Mouse (Mus musculus) gonadal fat pad, adult 2 months (tissue): ENCODE results near the gene Slc43a3. TPM values are rescaled to one million over a fixed set of nuclear protein-coding genes. Genes with fewer than 3 reads are reported as not detected.
A peak's percentile ranks its signal among the peaks of the same experiment; 100 is the strongest.

Source experiments
- DNase-seq: peaks from one replicate; pipeline ENCODE4 v3.0.0-alpha.2; 2012; ENCODE audit warnings: low read depth
- polyA plus RNA-seq: library from polyadenylated mRNA; depleted of rRNA; stranded (reverse); fragments of >200 nt; gene quantifications from 2 replicates; pipeline ENCODE4 v1.2.3, GENCODE M21; 2012

The Slc43a3 gene
- polyA plus RNA-seq, 1 experiment, result 136 TPM

- no peak for DNase-seq
Measured at GRCm38 (mm10) chr2:84937491-84938150, 1.2 kb downstream of the Slc43a3 start.

DNA sequence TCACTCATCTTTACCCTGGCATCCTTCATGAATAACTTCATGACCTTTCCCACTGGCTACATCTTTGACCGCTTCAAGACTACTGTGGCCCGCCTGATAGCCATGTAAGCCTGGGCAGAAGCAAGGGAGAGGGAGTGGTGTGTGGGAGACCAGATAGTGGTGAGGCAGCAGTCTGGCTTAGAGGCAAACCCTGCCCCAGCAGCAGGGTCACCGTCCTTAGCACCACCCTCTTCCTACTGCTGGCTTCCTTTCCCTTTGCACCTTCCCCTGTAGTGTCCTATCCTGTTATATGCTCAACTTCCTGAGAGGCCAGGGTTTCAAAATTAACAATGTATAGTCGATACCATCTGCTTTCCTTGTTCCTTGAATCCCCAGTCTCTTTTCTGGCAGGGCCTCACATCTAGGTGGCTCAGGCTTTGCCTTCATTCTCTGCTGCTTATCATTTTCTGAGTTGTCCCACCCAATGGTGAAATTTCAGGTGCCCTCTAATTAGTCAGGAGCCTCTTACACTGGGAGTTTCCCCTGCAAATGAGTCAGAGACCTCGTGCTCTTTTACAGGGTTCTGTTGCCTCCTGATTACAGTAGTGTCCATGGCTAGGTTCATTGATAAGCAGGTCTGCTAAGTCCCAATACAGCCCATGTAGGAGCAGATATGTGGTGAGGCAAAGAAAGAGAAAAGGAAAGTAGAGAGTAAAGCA is 2.0 kb downstream of the Slc43a3 start:
- no peak for DNase-seq

- no peak for DNase-seq
Measured at GRCm38 (mm10) chr2:84939306-84939705, 2.9 kb downstream of the Slc43a3 start.

DNA sequence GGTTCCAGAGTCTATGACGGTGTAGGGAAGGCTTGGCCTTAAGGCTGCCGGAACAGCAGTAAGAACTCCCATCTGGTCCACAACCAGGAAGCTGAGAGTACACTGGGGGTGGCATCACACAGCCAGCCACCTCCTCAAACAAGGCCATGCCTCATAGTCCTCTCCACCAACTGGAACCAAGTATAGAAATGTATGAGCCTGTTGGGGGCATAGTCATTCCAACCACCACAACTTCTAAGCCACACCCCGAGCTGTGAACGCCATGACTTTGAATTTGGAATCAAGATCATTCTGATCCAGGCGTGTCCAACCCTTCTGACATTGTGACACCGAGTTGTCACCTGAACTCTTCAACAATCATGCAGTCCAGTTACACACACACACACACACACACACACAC is 3.3 kb downstream of the Slc43a3 start:
- DNase-seq, result no peak

GRCm38 (mm10) chr2:84941332-84941731 is 5.0 kb downstream of the Slc43a3 start:
- peak; percentile 45 for DNase-seq

GRCm38 (mm10) chr2:84941795-84942194 is 5.4 kb downstream of the Slc43a3 start:
- no peak for DNase-seq

- no peak for DNase-seq
Measured at GRCm38 (mm10) chr2:84947154-84947771, 10.9 kb downstream of the Slc43a3 start.

DNA sequence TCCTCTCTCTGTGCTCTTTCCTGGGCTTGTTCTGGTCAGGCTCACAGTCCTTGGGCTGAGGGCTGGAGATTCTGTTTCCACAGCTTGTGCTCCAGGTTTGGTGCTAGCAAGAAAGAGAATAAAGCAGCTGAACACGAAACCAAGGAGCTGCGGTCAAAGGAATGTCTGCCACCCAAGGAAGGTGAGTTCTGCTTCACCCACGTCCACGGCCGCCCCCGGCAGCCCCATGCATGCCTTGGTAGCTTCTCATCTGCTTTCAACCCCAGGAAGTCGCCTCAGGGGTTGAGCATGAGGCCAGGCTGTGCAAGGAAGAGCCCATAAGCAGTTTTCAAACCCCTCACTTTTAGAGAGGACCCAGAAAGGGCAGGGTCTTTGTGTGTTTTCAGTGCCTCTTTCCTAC is 11.9 kb downstream of the Slc43a3 start:
- no peak for DNase-seq

- DNase-seq, result no peak
Measured at GRCm38 (mm10) chr2:84948721-84949120, 12.3 kb downstream of the Slc43a3 start.

DNA sequence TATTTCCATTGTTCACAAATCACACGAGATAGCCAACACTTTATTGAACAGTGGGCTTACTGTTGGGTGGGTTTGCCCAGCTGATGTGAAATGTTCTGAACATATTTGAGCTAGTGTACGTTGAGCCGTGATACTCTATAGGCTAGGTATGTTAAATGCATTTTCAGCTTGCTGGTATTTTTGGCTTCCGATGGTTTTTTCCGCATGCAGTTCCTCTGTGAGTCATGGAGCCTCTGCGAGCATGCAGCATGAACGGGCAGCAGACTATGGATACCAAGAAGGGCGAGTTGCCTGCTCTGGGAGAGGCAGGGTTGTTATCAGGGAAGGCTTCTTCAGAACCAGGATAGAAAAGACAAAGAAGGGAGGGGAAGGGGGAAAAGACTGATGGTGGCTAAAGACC is 14.6 kb downstream of the Slc43a3 start:
- DNase-seq, result no peak

GRCm38 (mm10) chr2:84952251-84952650 is 15.9 kb downstream of the Slc43a3 start:
- no peak for DNase-seq

DNA sequence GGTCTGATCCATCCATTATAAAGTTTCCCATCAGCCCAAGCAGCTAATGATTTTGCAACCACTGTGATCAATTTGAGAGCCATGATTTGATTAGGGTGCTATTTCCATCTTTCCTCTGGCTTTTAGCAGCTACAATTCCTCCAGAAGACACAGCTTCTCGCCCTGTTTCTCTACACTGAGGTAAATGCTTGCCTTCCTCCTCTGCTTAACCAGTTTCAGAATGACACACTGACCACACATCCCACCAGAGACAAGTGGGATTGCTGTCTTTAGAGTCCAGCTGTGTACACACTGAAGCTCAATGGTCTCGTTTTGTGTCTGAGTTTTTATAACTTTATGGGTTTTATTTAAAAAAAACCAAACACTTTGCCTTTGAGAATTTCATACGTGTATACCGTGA is 16.3 kb downstream of the Slc43a3 start:
- no peak for DNase-seq

DNA sequence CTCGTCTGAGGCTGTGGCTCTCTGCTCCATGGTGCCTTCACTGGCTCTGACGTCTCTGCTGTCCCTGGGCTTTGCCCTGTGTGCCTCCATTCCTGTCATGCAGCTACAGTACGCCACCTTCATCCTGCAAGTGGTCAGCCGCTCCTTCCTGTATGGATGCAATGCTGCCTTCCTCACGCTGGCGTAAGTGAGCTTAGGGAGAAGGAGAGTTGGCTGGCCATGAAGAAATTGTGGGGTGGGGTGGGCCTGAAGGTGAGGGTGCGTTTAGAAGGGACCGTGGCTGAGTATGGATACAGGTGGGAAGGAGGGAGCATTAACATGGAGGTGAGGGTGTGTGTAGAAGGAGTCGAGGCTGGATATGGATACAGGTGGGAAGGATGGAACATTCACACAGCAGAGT is 19.1 kb downstream of the Slc43a3 start:
- no peak for DNase-seq

- no peak for DNase-seq
Measured at GRCm38 (mm10) chr2:84956274-84956673, 19.9 kb downstream of the Slc43a3 start.

DNA sequence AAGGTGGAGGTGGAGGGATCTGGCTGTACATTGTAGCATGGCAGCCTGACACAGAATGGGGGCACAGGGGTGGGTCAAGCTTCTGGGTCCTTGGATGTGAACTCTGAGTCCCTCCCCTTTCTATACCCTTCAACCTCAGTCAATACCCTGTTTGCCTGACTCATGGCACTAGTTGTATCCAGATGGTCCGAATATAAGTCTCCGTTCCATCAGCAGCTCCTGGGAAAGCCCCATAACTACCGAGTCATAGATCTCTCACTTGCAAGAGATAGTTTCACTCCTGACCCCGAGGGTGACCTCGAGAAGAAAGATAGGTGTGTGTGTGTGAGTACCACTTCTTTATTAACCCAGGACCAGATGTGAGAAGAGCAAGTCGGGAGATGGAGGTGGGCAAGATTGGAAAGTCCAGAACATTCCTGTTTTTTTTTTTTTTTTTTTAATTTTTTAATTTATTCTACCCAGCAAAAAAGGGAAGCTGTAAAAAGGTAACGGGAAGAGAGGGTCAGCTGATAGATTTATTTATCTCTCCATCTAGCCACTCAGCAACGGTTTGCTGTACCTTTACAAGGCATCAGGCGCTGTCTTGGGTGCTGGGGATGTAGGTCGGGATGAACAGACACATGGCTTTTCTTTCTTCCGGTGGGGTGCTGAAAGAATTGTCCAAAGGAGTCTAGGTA is 22.3 kb downstream of the Slc43a3 start:
- no peak for DNase-seq

- no peak for DNase-seq
Measured at GRCm38 (mm10) chr2:84961300-84961699, 24.9 kb downstream of the Slc43a3 start.

DNA sequence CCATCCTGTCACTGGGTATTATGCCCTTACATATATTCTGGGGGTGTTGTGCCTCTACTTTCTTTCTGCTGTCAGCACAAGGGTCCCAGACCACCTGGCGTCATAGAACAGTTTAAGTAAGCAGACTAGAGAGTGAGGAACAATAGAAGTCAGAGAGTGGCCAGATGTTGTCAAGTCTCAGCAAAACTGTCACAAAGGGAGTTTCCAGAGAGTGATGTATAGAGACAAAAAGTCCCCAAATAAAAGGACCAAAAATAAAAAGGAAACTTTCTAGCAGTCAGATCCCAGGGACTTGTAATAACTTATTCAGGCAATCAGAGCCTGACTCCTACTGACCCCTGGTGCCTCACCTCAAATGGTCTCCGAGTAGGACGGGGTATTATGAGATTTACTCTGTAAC is 25.5 kb downstream of the Slc43a3 start:
- DNase-seq, result no peak

- no peak for DNase-seq
Measured at GRCm38 (mm10) chr2:84962906-84963507, 26.6 kb downstream of the Slc43a3 start.

- DNase-seq, result no peak
Measured at GRCm38 (mm10) chr2:84964111-84964801, 27.9 kb downstream of the Slc43a3 start.

- DNase-seq, result no peak
Measured at GRCm38 (mm10) chr2:84967318-84967991, 31.1 kb downstream of the Slc43a3 start.

- DNase-seq, result peak; percentile 14
Measured at GRCm38 (mm10) chr2:84975580-84975979, 39.2 kb downstream of the Slc43a3 start.
